Mouse (Mus musculus) kidney, embryonic 16.5 days (tissue): ENCODE data around the gene Sema6d. TPM values are rescaled to one million over a fixed set of nuclear protein-coding genes. Genes with fewer than 3 reads are reported as not detected.
"Not testable (repeated sequence)": the region's sequence is repeated elsewhere in the genome, so short reads cannot be mapped to it uniquely, and the experiment has no call there.

Experiments used
- ATAC-seq: fragments of 200-750 bp; cut with Nextera tagmentation; 2 replicates; pipeline ENCODE4 v1.8.0; 2017; ENCODE audit warnings: moderate TSS enrichment; ENCODE audit not compliant: low FRiP score, low TSS enrichment
- H3K27ac ChIP-seq: fragments of 300-500 bp; sonication (generic); 2 replicates; pipeline ENCODE4 v1.5.1; 2014; ENCODE audit warnings: low read length
- H3K27me3 ChIP-seq: fragments of 300-500 bp; sonication (generic); 2 replicates; pipeline ENCODE4 v1.6.1; 2014; ENCODE audit warnings: low read length, control low read depth, mixed read lengths; ENCODE audit not compliant: insufficient read depth
- H3K36me3 ChIP-seq: fragments of 300-500 bp; sonication (generic); 2 replicates; pipeline ENCODE4 v1.6.1; 2014; ENCODE audit warnings: low read length, control low read depth, mixed read lengths; ENCODE audit not compliant: insufficient read depth
- H3K4me1 ChIP-seq: fragments of 300-500 bp; sonication (generic); 2 replicates; pipeline ENCODE4 v1.6.1; 2014; ENCODE audit warnings: low read length, control low read depth, mixed read lengths; ENCODE audit not compliant: insufficient read depth
- H3K4me2 ChIP-seq: fragments of 300-500 bp; sonication (generic); replicated peaks from 2 replicates; pipeline ENCODE4 v1.6.1; 2014; ENCODE audit warnings: low read depth, low read length
- H3K4me3 ChIP-seq: fragments of 300-500 bp; sonication (generic); 2 replicates; pipeline ENCODE4 v1.5.1; 2014; ENCODE audit warnings: mild to moderate bottlenecking, low read length
- H3K9ac ChIP-seq: fragments of 300-500 bp; sonication (generic); replicated peaks from 2 replicates; pipeline ENCODE4 v1.6.1; 2014; ENCODE audit warnings: low read length
- H3K9me3 ChIP-seq: fragments of 300-500 bp; sonication (generic); 2 replicates; pipeline ENCODE4 v1.6.1; 2016; ENCODE audit warnings: low read length, control low read depth
- WGBS: fragments of 180-500 bp; shearing (Covaris S2); extraction: QIAGEN DNeasy Blood & Tissue Kit; methylation state at CpG from one replicate; pipeline ENCODE4 v1.1.7; 2014; 5-methylcytosine and 5-hydroxymethylcytosine counted together
- polyA plus RNA-seq: library from polyadenylated mRNA; unstranded; fragments of >200 nt; fragmentation: Nextera tagmentation; extraction: Ambion mirVana; gene quantifications from 2 replicates; pipeline ENCODE4 v1.2.1, GENCODE M21; 2015

The Sema6d gene
- polyA plus RNA-seq, 1 experiment from 2014 or later = 9.0 TPM

GRCm38 (mm10) chr2:124322528-124323215 is 232.9 kb downstream of the Sema6d start:
- H3K9me3 ChIP-seq = no peaks in the 10 kb centered on the region
- no peak overlapping the region for H3K27ac ChIP-seq
- no peak for ATAC-seq
- no peak overlapping the region for H3K4me3 ChIP-seq
- no peak overlapping the region for H3K4me2 ChIP-seq
- H3K27me3 ChIP-seq = no peaks in the 10 kb centered on the region
- WGBS = 64% methylated on average over 5 of the region's 5 CpGs
- H3K36me3 ChIP-seq = no peaks in the 10 kb centered on the region
- no peaks in the 10 kb centered on the region for H3K4me1 ChIP-seq
- H3K9ac ChIP-seq = no peak overlapping the region

- H3K27ac ChIP-seq = no peak overlapping the region
- H3K4me2 ChIP-seq = no peak overlapping the region
- no peaks in the 10 kb centered on the region for H3K27me3 ChIP-seq
- no peaks in the 10 kb centered on the region for H3K36me3 ChIP-seq
- H3K4me3 ChIP-seq = no peak overlapping the region
- no peak overlapping the region for H3K9ac ChIP-seq
- ATAC-seq = no peak
- no peaks in the 10 kb centered on the region for H3K4me1 ChIP-seq
- H3K9me3 ChIP-seq = no peaks in the 10 kb centered on the region
- WGBS = 86% methylated on average over 6 of the region's 6 CpGs
These were observed 234.4 kb downstream of the Sema6d start for GRCm38 (mm10) chr2:124324107-124324724.

- Histone ChIP-seq H3K4me2 (no peak overlapping the region), H3K9ac (no peak overlapping the region), H3K4me3 (no peak overlapping the region), H3K27me3 (no peaks in the 10 kb centered on the region), H3K36me3 (no peaks in the 10 kb centered on the region), H3K9me3 (no peaks in the 10 kb centered on the region), H3K27ac (no peak overlapping the region), H3K4me1 (no peaks in the 10 kb centered on the region)
- no peak for ATAC-seq
- 50% methylated on average over 1 of the region's 1 CpGs for WGBS
These were observed 239.8 kb downstream of the Sema6d start for GRCm38 (mm10) chr2:124329473-124330130.

GRCm38 (mm10) chr2:124332890-124333289 is 243.1 kb downstream of the Sema6d start:
- Histone ChIP-seq H3K4me3 (no peak overlapping the region), H3K9ac (no peak overlapping the region), H3K27me3 (no peaks in the 10 kb centered on the region), H3K36me3 (no peaks in the 10 kb centered on the region), H3K9me3 (no peaks in the 10 kb centered on the region), H3K4me1 (no peaks in the 10 kb centered on the region), H3K4me2 (no peak overlapping the region), H3K27ac (no peak overlapping the region)
- no peak for ATAC-seq
- WGBS = 67% methylated on average over 5 of the region's 5 CpGs

GRCm38 (mm10) chr2:124334655-124335054 is 244.9 kb downstream of the Sema6d start:
- not testable (repeated sequence) for H3K27me3 ChIP-seq, H3K9ac ChIP-seq, H3K4me2 ChIP-seq, H3K4me3 ChIP-seq, H3K36me3 ChIP-seq, ATAC-seq, H3K27ac ChIP-seq, H3K9me3 ChIP-seq, H3K4me1 ChIP-seq
- WGBS = 53% methylated on average over 2 of the region's 2 CpGs

GRCm38 (mm10) chr2:124338296-124338695 is 248.5 kb downstream of the Sema6d start:
- Histone ChIP-seq H3K36me3 (no peaks in the 10 kb centered on the region), H3K4me3 (no peak overlapping the region), H3K4me1 (no peaks in the 10 kb centered on the region), H3K9ac (no peak overlapping the region), H3K27me3 (no peaks in the 10 kb centered on the region), H3K27ac (no peak overlapping the region), H3K9me3 (no peaks in the 10 kb centered on the region), H3K4me2 (no peak overlapping the region)
- 62% methylated on average over 6 of the region's 6 CpGs for WGBS
- no peak for ATAC-seq

GRCm38 (mm10) chr2:124354191-124354590 is 264.4 kb downstream of the Sema6d start:
- H3K27me3 ChIP-seq = no peaks in the 10 kb centered on the region

GRCm38 (mm10) chr2:124354716-124355115 is 264.9 kb downstream of the Sema6d start:
- no peaks in the 10 kb centered on the region for H3K9me3 ChIP-seq
- no peaks in the 10 kb centered on the region for H3K4me1 ChIP-seq
- H3K36me3 ChIP-seq = no peaks in the 10 kb centered on the region
- WGBS = 80% methylated on average over 2 of the region's 2 CpGs
- ATAC-seq = no peak
- no peaks in the 10 kb centered on the region for H3K27me3 ChIP-seq
- no peak overlapping the region for H3K4me2 ChIP-seq
- H3K9ac ChIP-seq = no peak overlapping the region
- H3K27ac ChIP-seq = no peak overlapping the region
- H3K4me3 ChIP-seq = no peak overlapping the region

More at GRCm38 (mm10) chr2:124354191-124354590, 264.4 kb downstream of the Sema6d start:
- H3K36me3 ChIP-seq = no peaks in the 10 kb centered on the region
- 80% methylated on average over 2 of the region's 2 CpGs for WGBS
- no peak for ATAC-seq
- no peaks in the 10 kb centered on the region for H3K4me1 ChIP-seq
- H3K9ac ChIP-seq = no peak overlapping the region
- H3K27ac ChIP-seq = no peak overlapping the region
- no peaks in the 10 kb centered on the region for H3K9me3 ChIP-seq
- no peak overlapping the region for H3K4me2 ChIP-seq
- no peak overlapping the region for H3K4me3 ChIP-seq

- Histone ChIP-seq H3K27me3 (no peaks in the 10 kb centered on the region), H3K9me3 (no peaks in the 10 kb centered on the region), H3K4me3 (no peak overlapping the region), H3K36me3 (no peaks in the 10 kb centered on the region), H3K9ac (no peak overlapping the region), H3K4me1 (peaks cover 7% of the 10 kb centered on the region; the same call in 1 of the 2 replicates), H3K27ac (no peak overlapping the region), H3K4me2 (no peak overlapping the region)
- no peak for ATAC-seq
- WGBS = 87% methylated on average over 1 of the region's 1 CpGs
These were observed 279.5 kb downstream of the Sema6d start for GRCm38 (mm10) chr2:124369291-124369690.

- Histone ChIP-seq H3K9ac (no peak overlapping the region), H3K27me3 (no peaks in the 10 kb centered on the region), H3K4me1 (peaks cover 7% of the 10 kb centered on the region; the same call in 1 of the 2 replicates), H3K36me3 (no peaks in the 10 kb centered on the region), H3K4me3 (no peak overlapping the region), H3K27ac (no peak overlapping the region), H3K9me3 (no peaks in the 10 kb centered on the region), H3K4me2 (no peak overlapping the region)
- 50% methylated on average over 2 of the region's 2 CpGs for WGBS
- ATAC-seq = peak; percentile 57; the same call in 1 of the 2 replicates
These were observed 280.2 kb downstream of the Sema6d start for GRCm38 (mm10) chr2:124369991-124370390.
